Mouse (Mus musculus): ENCODE measurements around the gene Atn1.

The Atn1 gene

DNA sequence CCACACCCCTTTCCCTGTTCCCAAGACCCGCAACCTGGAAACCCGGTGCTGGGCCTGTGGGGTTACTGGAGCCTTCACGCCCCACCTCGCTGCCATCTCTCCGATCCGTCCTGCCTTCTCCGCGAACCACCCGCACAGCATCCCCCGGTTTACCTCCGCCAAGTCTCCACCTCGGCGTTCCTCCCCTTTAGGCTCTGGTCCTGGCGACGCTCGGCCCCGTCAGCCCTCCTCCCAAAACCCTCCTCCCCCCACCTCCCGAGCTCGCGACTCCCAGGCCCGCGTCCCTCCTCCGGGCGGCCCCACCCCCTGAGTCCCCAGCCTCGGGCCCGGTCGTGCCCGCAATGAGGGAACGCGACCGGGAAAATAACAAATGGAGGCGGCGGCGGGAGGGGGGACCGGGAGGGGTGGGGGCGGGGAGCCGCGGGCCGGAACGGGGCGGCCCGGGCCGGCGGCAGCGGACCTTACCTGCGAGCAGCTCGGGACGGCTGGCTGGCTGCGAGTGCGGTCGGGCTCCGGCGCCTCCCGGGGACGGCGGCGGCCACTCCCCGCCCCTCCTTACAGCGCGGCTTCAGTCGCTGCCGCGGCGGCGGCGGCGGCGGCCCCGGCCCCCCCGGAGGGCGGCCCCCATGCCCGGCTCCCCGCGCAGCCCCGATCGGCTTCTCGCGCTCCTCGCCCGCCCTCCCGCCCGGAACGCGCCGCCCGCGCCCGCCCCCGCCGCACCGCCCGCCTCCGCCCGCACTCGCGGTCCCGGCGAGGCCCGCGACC, at the start of gene Atn1, which contains the start of gene Gm45234:
Gene Atn1, minus strand, starts transcription at position 694 of the 765 bp plus-strand sequence.
Gene Gm45234, minus strand, starts transcription at position 191 of the 765 bp plus-strand sequence.
- peak; percentile 99 for DNase-seq

DNA sequence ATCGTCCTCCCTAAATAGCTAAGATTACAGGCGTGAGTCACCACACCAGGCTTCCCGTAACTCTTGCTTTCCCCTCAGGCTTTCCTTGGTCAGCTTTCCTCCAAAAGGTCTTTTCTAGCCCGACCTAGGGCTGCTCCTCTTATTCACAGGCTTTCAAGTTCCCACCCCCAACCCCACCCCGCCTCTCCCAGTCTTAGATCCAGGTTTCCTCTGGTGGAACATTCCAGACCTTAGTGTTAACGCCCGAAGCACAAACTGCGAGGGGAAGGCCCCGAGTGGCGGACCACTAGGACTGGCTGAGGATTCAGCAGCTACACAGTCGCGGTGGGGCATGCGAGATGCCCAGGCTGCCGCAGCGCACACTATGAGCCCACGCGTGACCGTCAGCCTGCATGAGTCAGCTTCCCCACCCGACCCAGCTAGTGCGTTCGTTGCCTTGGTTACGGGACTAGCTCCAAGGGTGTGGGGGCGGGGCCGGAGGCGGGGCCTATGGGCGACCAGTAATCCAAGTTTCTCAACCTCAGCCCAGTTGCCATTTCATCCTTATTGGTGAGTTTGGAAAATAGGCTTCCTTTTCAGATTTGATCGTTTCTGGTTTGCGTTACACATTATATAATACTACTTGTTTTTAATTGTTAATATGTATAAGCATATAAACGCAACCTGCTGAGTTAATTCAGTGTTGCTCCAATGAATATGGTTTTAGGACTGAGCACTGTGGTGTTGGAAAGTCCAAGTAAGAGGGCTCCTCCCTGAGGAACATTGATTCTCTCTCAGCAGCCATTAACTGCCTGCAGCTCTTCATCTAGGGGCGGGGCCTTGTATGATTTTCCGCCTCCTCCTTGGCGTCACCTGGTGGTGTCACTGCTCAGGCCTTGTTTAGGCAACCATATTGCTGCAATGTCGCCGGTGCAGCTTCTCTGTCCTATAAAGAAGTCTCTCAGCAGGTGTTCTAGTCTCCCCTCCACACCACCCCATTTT, 49.3 kb upstream of the Atn1 start:
- peak; percentile 100 for DNase-seq

DNA sequence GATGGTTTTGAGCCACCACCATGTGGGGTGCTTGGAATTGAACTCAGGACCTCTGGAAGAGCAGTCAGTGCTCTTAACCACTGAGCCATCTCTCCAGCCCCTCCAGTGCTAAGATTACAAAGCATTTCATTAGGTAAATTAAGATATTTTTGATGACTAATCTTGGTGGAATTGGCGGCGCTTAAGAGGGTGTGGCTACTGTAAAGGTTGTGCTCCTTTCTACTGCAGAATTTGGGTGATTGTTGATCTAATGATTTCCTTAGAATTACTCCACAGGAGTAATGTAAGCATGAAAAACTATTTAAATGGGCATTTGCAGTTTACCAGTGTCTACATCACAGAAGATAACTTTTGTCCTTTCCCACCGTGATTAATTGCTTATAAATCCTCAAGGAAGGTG, 48.0 kb upstream of the Atn1 start:
- DNase-seq: peak; percentile 45

DNA sequence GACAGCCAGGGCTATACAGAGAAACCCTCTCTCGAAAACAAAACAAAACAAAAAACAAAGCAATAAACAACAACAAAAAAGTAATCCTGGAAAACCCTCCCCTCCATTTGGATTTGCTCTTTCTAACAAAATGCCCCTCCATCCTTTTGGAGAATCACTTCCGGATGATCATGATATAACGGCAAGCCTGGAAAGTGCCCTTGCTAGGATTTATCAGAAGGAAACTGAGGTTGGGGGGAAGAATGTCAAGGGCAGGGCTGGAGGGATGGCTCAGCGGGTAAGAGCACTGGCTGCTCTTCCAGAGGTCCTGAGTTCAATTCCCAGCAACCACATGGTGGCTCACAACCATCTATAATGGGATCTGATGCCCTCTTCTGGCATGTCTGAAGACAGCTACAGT, 47.4 kb upstream of the Atn1 start:
- DNase-seq: peak; percentile 66

DNA sequence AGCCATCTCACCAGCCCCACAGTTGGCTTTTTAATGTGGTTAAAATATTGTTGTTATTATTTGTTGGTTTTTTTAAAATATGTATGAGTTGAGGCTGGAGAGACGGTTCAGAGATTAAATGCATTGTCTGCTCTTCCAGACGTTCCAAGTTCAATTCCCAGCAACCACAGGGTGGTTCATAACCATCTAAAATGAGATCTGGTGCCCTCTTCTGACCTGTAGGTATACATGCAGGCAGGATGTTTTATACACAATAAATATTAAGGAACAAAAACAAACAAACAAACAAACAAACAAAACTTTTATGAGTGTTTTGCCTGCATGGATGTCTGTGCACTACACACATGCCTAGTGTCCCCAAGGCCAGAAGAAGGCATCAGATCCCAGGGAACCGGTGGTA, 46.7 kb upstream of the Atn1 start:
- DNase-seq: peak; percentile 51

DNA sequence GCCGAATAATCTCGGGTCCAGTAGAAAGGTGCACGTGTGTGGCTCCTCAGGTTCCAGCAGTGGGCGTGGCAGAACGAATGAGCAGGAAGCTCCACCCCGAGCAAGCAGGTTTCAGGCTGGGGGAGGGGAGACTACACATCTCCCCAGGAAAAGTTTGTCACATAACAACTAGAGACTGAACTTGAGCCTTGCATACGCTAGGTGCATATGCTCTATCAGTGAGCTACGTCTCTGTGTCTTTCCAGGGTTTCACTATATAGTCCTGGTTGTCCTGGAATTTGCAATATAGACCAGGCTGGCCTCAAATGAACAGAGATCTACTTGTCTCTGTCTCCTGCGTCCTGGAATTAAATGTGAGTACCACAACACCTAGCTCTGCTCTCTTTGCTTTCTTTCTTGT, 46.1 kb upstream of the Atn1 start:
- DNase-seq: peak; percentile 60

DNA sequence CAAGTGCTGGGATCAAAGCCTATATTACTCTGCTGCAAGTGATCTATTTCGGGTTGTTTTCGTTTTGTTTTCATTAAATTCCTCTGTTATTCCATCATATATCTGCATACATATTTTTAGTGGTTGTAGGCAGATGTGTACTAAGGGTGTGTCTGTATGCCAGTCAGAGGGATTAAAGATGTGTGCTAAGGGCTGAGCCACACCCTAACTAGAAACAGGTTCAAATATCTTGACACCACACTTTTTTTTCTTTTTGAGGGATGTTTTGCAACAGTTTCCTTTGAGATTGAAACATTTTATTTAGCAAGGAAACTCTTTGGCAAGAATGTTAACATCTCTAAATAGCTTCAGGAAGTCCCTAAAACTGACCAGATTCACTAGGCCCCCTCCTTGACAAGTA, 39.9 kb upstream of the Atn1 start:
- DNase-seq: no peak

DNA sequence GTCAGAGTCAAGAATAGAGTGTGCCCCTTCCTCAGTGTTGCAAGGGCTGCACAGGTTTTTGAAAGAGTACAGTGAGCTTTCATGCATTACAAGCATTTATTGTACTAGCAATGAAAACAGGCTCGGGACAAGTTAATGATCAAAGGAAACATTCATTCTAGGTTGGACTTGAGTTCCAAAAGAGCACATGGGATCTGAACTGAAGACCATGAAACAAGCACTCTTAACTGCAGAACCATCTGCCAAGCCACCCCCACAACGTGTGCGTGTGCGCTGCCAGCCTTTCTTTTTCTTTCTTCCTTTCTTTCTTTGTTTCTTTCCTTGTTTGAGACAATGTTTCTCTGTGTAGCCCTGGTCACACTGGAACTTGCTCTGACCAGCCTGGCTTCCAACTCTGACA, 39.5 kb upstream of the Atn1 start:
- DNase-seq: no peak

DNA sequence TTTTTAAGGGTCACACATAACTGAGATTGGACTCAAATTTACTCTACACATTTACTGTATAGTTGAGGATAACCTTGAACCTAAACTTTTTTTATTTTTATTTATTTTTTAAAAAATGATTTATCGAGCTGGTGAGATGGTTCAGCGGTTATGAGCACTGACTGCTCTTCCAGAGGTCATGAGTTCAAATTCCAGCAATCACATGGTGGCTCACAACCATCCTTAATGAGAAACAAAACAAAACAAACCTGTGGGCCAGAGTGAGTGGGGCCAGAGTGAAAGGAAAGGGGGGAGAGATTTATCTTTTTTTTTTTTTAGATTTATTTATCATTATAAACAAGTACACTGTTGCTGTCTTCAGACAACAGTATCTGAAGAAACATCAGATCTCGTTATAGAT, 35.6 kb upstream of the Atn1 start:
- DNase-seq: peak; percentile 25

DNA sequence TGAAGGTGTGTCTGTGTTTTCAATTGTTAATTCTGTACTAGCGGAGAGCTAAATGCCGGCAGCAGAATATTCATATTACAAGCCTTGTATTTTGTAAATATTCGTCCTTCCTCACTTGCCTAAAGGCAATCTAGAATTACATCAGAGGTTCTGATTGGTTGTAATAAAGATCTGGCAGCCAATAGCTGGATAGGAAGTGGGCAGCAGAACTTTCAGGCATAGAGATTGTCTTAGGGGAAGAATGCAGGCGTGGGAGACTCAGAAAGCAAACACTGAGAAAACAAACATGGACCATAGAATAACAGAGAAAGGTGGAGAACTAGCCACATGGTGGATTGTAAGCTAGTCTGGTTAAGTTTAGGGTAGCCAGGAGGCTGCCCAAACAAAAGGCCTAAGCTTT, 33.8 kb upstream of the Atn1 start:
- no peak for DNase-seq

DNA sequence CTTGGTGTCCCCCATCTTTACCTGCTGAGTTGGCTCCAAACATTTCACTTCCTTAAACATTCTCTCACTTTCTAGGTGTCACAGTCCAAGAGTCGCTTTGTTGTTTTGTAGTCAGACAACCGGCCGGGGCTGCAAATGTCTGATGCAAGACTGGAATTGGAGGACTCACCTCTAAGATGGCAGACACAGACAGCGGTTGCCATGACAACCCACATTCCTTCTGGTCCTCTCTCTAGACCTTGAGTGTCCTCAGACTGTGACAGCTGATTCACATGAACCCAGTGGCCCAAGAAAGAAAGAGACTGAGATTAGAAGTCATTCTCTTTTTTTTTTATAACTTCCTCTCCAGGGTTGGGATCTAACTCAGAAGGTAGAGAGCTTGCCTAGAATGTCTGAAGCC, 33.2 kb upstream of the Atn1 start:
- DNase-seq: peak; percentile 48

DNA sequence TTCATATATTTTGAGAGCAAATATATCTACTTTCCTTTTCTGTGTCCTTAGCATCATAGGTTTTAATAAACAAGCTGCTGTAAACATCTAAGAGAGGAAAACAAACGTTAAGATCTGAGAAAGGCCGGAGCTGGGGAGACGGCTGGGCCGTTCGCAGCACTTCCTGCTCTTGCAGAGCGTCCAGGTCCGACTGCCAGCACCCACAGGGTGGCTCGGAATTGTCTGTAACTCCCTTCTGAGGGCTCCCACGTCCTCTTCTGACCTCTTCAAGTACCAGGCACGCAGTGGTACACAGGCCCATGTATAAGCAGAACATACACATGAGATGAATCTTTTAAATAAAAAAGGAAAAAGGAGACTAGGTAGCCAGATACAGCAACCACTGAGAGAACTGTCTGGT, 31.4 kb upstream of the Atn1 start:
- DNase-seq: no peak

DNA sequence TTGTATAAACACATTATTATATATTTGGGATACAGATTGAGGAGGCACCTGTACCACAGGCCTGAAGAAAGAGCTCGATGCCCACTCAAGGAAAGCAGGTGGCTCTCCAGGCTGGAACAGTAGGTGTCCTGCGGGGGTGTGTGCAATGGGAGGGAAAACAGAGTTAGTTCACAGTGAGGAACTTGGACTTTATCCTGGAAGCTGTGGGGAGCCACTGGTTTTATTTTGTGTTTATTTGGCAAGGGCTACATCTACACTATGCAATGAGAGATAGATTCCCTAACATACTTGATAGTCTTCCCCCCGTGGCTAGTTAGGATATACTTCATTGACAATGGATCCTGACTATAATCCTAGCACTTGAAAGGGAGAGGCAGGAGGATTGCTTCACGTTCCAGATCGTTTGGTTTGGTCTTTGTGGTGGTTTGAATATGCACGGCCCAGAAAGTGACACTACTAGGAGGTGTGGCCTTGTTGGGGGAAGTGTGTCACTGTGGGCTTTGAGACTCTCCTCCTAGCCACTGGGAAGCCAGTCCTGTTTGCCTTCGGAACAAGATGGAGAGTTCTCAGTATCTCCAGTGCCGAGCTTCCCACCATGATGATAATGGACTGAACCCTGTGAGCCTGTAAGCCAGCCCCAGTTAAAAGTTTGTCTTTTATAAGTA, 30.6 kb upstream of the Atn1 start:
- no peak for DNase-seq

DNA sequence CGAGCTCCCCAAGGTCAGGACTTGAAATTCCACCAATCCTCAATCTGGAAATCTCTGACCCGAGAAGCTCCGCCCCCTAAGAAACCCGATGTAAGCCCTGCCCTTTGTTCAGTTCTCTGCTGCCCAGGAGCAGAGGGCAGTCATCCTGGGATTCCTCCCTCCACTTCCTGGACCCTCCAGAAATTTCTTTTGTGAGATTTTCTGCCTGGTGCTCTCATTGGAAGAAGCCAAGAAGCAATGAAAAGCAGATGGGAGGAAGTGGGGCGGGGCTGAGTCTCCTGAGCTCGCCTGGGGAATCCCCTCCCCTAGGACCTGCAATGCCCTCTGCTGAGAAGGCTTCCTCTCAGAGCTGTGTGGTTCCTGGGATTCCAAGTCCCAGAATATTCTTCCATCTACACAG, 26.1 kb upstream of the Atn1 start:
- DNase-seq: peak; percentile 95

DNA sequence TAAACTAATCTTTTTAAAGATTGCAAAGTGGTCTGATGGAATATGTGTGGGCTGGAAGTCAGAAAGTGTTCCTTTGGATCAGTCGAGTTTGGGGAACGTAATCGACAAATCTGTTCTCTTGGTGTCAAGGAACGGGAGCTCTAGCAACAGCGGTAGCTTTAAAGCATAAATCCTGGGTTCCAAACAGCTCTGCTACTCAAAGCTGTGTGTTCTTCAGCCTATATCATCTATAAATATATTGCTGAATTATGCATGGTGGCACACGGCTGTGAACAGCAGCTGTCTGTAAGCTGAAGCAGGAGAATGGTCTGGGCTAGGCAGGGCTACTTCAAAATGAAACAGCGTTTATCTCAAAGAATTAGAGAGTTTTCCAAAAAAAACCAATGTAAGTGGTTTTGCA, 24.6 kb upstream of the Atn1 start:
- DNase-seq: no peak

DNA sequence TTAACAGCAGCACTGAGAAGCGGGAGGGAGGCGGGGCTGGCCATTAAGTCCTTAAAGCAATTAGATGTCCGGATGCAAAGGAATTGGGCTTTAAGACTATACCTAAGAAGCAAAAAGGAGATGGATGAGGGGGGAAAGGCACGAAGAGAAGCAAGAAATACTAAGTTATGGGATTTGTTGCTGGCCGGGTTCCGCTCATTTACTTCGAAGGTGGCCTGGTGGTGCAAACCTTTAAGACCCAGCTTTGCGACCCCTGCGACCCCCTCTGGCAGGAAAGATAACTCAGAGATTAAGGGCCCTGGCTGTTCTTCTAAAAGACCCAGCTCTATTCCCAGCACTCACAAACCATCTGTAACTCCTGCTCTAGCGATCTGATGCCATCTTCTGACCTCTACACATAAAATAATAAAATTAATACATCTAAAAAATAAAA, 23.7 kb upstream of the Atn1 start:
- no peak for DNase-seq

DNA sequence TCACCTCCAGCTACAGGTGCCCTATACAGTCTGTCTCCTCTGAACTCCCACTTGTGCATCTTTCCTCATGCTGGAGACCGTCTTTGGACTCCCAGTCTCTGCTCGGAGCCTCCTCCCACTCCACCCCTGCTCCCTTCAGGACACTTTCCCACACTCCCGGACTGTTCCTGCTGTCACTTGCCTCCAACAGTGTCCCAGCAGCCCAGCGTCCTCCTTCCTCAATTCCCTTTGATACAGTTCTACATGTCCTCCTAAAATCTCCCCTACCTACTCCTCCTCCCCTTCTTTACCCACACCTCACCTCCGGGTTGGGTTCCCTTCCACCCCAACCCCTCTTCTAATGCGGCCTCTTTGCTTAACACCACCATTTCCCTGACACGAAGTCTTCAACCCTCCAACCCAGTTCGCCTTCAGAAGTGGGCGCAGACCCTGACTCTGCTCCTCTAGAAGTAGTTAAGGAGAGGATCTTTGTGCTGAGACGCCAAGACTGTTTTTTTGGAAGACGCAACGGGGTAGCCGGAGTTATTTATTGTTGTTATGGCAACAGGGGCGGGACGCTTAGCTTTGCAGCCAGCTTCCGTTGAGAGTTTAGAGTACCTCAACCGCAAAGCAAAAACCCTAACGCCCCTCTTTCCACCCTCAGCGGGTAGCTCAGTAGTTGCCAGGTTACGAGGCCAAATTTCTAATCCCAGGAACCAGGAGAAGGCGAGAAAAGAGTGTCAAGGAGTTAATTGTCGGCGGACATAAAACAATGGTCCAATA, 23.1 kb upstream of the Atn1 start, which contains the start of gene Lrrc23:
Gene Lrrc23, minus strand, starts transcription at position 506 of the 762 bp plus-strand sequence.
- peak; percentile 95 for DNase-seq

DNA sequence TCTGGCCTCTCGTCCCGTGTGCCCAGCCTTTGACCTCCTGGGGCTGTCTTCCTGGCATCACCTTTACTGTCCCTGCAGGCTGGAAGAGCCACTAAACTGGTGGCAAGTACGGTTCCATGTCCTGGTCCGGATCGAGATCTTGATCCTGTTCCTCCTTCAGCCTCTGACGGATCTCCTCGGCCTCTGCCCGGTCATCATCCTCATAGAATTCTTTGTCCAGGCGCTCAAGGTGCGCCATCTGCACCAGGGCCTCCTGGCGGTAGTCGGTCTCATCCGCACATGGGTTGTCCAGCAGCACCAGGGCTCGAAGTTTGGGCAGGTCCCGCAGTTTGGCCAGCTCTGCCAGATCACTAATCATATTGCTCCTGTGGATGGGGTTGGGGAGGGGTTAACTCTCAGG, 14.2 kb upstream of the Atn1 start:
- no peak for DNase-seq

DNA sequence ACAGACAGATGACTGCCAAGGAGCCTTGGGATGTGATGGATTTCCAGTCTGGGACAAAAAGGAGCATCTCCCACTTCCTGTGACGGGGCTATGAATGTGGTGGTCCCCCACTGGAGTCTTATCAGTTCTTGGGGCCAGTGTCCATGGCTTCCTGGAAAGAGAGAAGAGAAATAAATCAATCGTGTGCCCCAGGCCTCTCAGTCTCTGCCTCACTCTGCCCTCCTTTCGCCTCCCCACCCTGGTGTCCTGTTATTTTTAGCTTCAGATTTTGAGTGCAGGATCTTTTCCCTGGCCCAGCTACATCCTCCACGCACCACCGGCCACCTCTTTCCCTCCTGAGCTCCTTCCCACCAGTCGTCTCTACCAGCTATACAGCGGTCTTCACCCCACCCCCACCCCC, 13.7 kb upstream of the Atn1 start:
- no peak for DNase-seq

DNA sequence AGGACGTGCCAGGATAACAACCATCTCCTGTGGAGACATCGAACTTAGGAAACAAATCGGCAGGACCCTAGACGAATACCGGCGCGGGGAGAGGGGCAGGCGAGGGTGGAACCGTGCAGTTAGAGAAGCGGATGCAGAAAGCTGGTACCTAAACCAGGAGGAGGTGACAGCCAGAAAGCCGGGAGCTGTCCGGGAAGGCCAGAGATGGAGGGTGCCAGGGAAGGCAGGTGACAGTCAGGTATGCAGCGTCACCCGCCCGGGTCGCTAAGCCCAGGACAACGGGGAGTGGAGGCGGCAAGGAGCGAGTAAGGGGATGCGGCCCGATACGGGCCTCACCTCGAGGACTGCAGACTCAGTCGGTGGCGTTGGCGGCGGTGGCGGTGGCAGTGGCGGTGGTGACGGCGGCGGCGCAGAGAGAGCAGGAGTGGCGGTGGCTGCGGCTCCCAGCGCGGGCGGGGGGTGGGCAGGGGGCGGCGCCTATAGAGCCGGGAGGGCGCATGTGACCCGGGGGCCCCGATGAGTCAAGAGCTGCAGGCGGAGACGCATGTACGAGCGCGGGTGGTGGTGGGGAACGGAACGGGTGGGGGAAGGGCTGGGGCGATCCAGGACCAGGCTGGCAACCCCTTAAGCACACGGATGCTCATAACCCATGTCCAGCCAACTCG, 12.9 kb upstream of the Atn1 start, which contains the start of gene Eno2:
Gene Eno2, minus strand, starts transcription at position 573 of the 665 bp plus-strand sequence.
- DNase-seq: peak; percentile 97

DNA sequence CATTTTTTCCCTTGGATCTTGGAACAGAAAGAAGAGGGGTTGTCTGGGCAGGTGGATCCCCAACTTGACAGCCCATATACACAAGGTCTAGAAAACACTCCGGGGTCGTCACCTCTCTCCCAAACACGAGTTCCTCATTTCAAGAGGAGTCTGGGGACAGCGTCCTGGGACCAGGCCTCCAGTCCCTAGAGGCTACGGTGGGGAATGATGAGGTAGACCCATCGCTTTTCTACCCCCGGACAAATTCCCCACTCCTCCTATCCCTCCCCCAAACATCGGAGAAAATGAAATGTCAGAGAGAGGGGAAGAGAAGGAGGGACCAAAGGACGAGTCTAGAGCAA, 12.3 kb upstream of the Atn1 start:
- DNase-seq: no peak

Data from heart, adult 11 months (tissue).